Mouse (Mus musculus) right cerebral cortex, postnatal 25 days (tissue): ENCODE measurements around the gene Diablo.

Experiments
- DNase-seq: peaks from one replicate; pipeline ENCODE4 v3.0.0; 2022

Diablo gene

GRCm38 (mm10) chr5:123499717-123500116 is 24.3 kb downstream of the Diablo start:
- DNase-seq: peak; percentile 48

GRCm38 (mm10) chr5:123489935-123490334 is 34.0 kb downstream of the Diablo start:
- no peak for DNase-seq

- no peak for DNase-seq
Measured at GRCm38 (mm10) chr5:123489112-123489785, 34.7 kb downstream of the Diablo start, which contains the start of the genes Lrrc43 and Il31. Lrrc43 (plus strand) TSS chr5:123489305. Il31 (minus strand) TSS chr5:123489489.

GRCm38 (mm10) chr5:123487659-123488395 is 36.1 kb downstream of the Diablo start:
- no peak for DNase-seq

- DNase-seq: no peak
Measured at GRCm38 (mm10) chr5:123473817-123474216, 50.2 kb downstream of the Diablo start.

GRCm38 (mm10) chr5:123470784-123471400 is 53.1 kb downstream of the Diablo start:
- no peak for DNase-seq

- DNase-seq: no peak
Measured at GRCm38 (mm10) chr5:123464638-123465037, 59.3 kb downstream of the Diablo start.

- DNase-seq: no peak
Measured at GRCm38 (mm10) chr5:123461420-123461819, 62.6 kb downstream of the Diablo start.
